Mouse (Mus musculus): ENCODE measurements around the gene Lbp.

DNA sequence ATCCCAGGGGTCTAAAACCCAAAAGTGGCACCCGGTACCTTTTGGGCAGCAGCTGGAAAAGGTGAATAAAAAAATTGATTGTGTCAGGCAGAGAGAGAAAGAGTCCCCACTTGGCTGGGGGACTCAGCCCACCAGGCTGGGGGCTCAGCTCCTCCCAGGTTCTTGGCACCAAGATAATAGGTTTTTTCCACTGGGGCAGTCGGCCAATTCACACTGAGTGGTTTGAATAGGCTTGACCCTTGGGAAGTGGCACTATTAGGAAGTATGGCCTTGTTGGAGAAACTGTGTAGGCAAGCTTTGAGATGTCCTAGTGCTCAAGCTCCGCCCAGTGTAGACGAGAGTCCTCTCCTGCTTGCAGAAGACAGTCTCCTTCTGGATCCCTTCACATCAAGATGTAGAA lies 6.6 kb upstream of the Lbp start:
- TF ChIP-seq CTCF (IDR thresholded peaks at IDR 0.05; ENCODE audit: low read depth, low read length) (no peak), GATA1 (IDR thresholded peaks at IDR 0.05; ENCODE audit: borderline replicate concordance, low read length) (no peak)
